Mouse (Mus musculus) stomach, embryonic 16.5 days (tissue): ENCODE data around the gene Tmprss2. TPM values are rescaled to one million over a fixed set of nuclear protein-coding genes. Genes with fewer than 3 reads are reported as not detected.

Experiments used
- ATAC-seq: fragments of 200-750 bp; cut with Nextera tagmentation; 2 replicates; pipeline ENCODE4 v1.8.0; 2017; ENCODE audit warnings: moderate number of reproducible peaks, moderate TSS enrichment; ENCODE audit not compliant: insufficient read depth, low FRiP score
- H3K27ac ChIP-seq: fragments of 300-500 bp; sonication (generic); 2 replicates; pipeline ENCODE4 v1.5.1; 2014; ENCODE audit warnings: low read length
- H3K27me3 ChIP-seq: fragments of 300-500 bp; sonication (generic); 2 replicates; pipeline ENCODE4 v1.6.1; 2014; ENCODE audit warnings: low read length, control low read depth, mixed read lengths; ENCODE audit not compliant: control insufficient read depth, insufficient read depth
- H3K36me3 ChIP-seq: fragments of 300-500 bp; sonication (generic); 2 replicates; pipeline ENCODE4 v1.6.1; 2014; ENCODE audit warnings: low read length; ENCODE audit not compliant: control insufficient read depth, insufficient read depth
- H3K4me1 ChIP-seq: fragments of 300-500 bp; sonication (generic); 2 replicates; pipeline ENCODE4 v1.6.1; 2014; ENCODE audit warnings: low read length, control low read depth, mixed read lengths; ENCODE audit not compliant: control insufficient read depth, insufficient read depth
- H3K4me2 ChIP-seq: fragments of 300-500 bp; sonication (generic); 2 replicates; pipeline ENCODE4 v1.6.1; 2014; ENCODE audit warnings: low read depth, low read length, mixed read lengths
- H3K4me3 ChIP-seq: fragments of 300-500 bp; sonication (generic); replicated peaks from 2 replicates; pipeline ENCODE4 v1.5.1; 2014; ENCODE audit warnings: mild to moderate bottlenecking, low read length
- H3K9ac ChIP-seq: fragments of 300-500 bp; sonication (generic); 2 replicates; pipeline ENCODE4 v1.6.1; 2014; ENCODE audit warnings: low read length
- H3K9me3 ChIP-seq: fragments of 300-500 bp; sonication (generic); replicated peaks from 2 replicates; pipeline ENCODE4 v1.6.1; 2016; ENCODE audit warnings: low read length, control low read depth; ENCODE audit not compliant: control insufficient read depth
- WGBS: fragments of 180-500 bp; shearing (Covaris S2); extraction: QIAGEN DNeasy Blood & Tissue Kit; methylation state at CpG from one replicate; pipeline ENCODE4 v1.1.7; 2014; 5-methylcytosine and 5-hydroxymethylcytosine counted together
- polyA plus RNA-seq: library from polyadenylated mRNA; unstranded; fragments of >200 nt; fragmentation: Nextera tagmentation; extraction: Ambion mirVana; gene quantifications from 2 replicates; pipeline ENCODE4 v1.2.1, GENCODE M21; 2015

Tmprss2 gene
- polyA plus RNA-seq, 1 experiment from 2014 or later = 47.3 TPM

- 35% methylated on average over 2 of the region's 2 CpGs for WGBS
- H3K27ac ChIP-seq = no peak overlapping the region
- H3K36me3 ChIP-seq = no peaks in the 10 kb centered on the region
- no peak overlapping the region for H3K4me3 ChIP-seq
- no peak overlapping the region for H3K9ac ChIP-seq
- no peak for ATAC-seq
- no peaks in the 10 kb centered on the region for H3K9me3 ChIP-seq
- no peaks in the 10 kb centered on the region for H3K27me3 ChIP-seq
- no peak overlapping the region for H3K4me2 ChIP-seq
- no peaks in the 10 kb centered on the region for H3K4me1 ChIP-seq
Observed at GRCm38 (mm10) chr16:97622383-97622889, 11.4 kb upstream of the Tmprss2 start.

GRCm38 (mm10) chr16:97618285-97618684, 7.3 kb upstream of the Tmprss2 start:
- Histone ChIP-seq H3K27ac (0 out of 2 replicates have a peak overlapping the region, but pooled peaks have one; percentile 40), H3K4me1 (no peaks in the 10 kb centered on the region), H3K4me3 (no peak overlapping the region), H3K9ac (no peak overlapping the region), H3K27me3 (no peaks in the 10 kb centered on the region), H3K4me2 (no peak overlapping the region), H3K36me3 (no peaks in the 10 kb centered on the region), H3K9me3 (no peaks in the 10 kb centered on the region)
- peak; percentile 53; the same call in 1 of the 2 replicates for ATAC-seq
- WGBS = 60% methylated on average over 2 of the region's 2 CpGs

- peaks cover 1% of the 10 kb centered on the region; the same call in 1 of the 2 replicates for H3K4me1 ChIP-seq
- H3K27me3 ChIP-seq = peaks cover 26% of the 10 kb centered on the region
- H3K4me3 ChIP-seq = no peak overlapping the region
- 43% methylated on average over 4 of the region's 4 CpGs for WGBS
- no peak for ATAC-seq
- no peak overlapping the region for H3K9ac ChIP-seq
- no peak overlapping the region for H3K27ac ChIP-seq
- no peaks in the 10 kb centered on the region for H3K9me3 ChIP-seq
- H3K4me2 ChIP-seq = no peak overlapping the region
- H3K36me3 ChIP-seq = no peaks in the 10 kb centered on the region
Observed at GRCm38 (mm10) chr16:97612009-97612408, 1.0 kb upstream of the Tmprss2 start.

- Histone ChIP-seq H3K4me3 (peak overlapping the region; percentile 56), H3K4me2 (peak overlapping the region; percentile 69), H3K27me3 (peaks cover 26% of the 10 kb centered on the region), H3K27ac (peak overlapping the region; percentile 69), H3K4me1 (peaks cover 6% of the 10 kb centered on the region; the same call in 1 of the 2 replicates), H3K36me3 (no peaks in the 10 kb centered on the region), H3K9me3 (no peaks in the 10 kb centered on the region), H3K9ac (peak overlapping the region; percentile 76)
- 0 out of 2 replicates have a peak, but pooled peaks have one; percentile 12 for ATAC-seq
- 4% methylated on average over 20 of the region's 20 CpGs for WGBS
Observed at GRCm38 (mm10) chr16:97610246-97610645, 749 bp downstream of the Tmprss2 start.

- Histone ChIP-seq H3K4me3 (peak overlapping the region; percentile 56), H3K9ac (peak overlapping the region; percentile 76), H3K4me2 (peak overlapping the region; percentile 69), H3K27ac (peak overlapping the region; percentile 15; the same call in 1 of the 2 replicates), H3K9me3 (no peaks in the 10 kb centered on the region), H3K36me3 (no peaks in the 10 kb centered on the region), H3K4me1 (peaks cover 6% of the 10 kb centered on the region; the same call in 1 of the 2 replicates), H3K27me3 (peaks cover 26% of the 10 kb centered on the region)
- ATAC-seq = no peak
- 74% methylated on average over 2 of the region's 2 CpGs for WGBS
Observed at GRCm38 (mm10) chr16:97609676-97610075, 1.3 kb downstream of the Tmprss2 start.

GRCm38 (mm10) chr16:97607956-97608355, 3.0 kb downstream of the Tmprss2 start:
- no peak overlapping the region for H3K9ac ChIP-seq
- H3K27ac ChIP-seq = no peak overlapping the region
- no peaks in the 10 kb centered on the region for H3K9me3 ChIP-seq
- peaks cover 6% of the 10 kb centered on the region; the same call in 1 of the 2 replicates for H3K4me1 ChIP-seq
- H3K4me3 ChIP-seq = no peak overlapping the region
- H3K27me3 ChIP-seq = peaks cover 26% of the 10 kb centered on the region
- H3K4me2 ChIP-seq = no peak overlapping the region
- no peaks in the 10 kb centered on the region for H3K36me3 ChIP-seq
- ATAC-seq = no peak
- 82% methylated on average over 1 of the region's 1 CpGs for WGBS

- peaks cover 26% of the 10 kb centered on the region for H3K27me3 ChIP-seq
- 49% methylated on average over 2 of the region's 2 CpGs for WGBS
Observed at GRCm38 (mm10) chr16:97606829-97607228, 4.2 kb downstream of the Tmprss2 start.

GRCm38 (mm10) chr16:97605957-97606721, 4.9 kb downstream of the Tmprss2 start:
- Histone ChIP-seq H3K27ac (no peak overlapping the region), H3K36me3 (no peaks in the 10 kb centered on the region), H3K27me3 (peaks cover 23% of the 10 kb centered on the region), H3K4me1 (peaks cover 9% of the 10 kb centered on the region; the same call in 1 of the 2 replicates), H3K9ac (no peak overlapping the region), H3K4me3 (no peak overlapping the region), H3K9me3 (no peaks in the 10 kb centered on the region), H3K4me2 (no peak overlapping the region)
- WGBS = 76% methylated on average over 9 of the region's 9 CpGs
- no peak for ATAC-seq

More at GRCm38 (mm10) chr16:97606829-97607228, 4.2 kb downstream of the Tmprss2 start:
- Histone ChIP-seq H3K4me2 (0 out of 2 replicates have a peak overlapping the region, but pooled peaks have one; percentile 5), H3K9ac (no peak overlapping the region), H3K9me3 (no peaks in the 10 kb centered on the region), H3K4me1 (peaks cover 9% of the 10 kb centered on the region; the same call in 1 of the 2 replicates), H3K4me3 (no peak overlapping the region), H3K36me3 (no peaks in the 10 kb centered on the region), H3K27ac (no peak overlapping the region; the same call in 1 of the 2 replicates)
- ATAC-seq = no peak; the same call in 1 of the 2 replicates

GRCm38 (mm10) chr16:97602256-97602655, 8.7 kb downstream of the Tmprss2 start:
- Histone ChIP-seq H3K4me1 (peaks cover 9% of the 10 kb centered on the region; the same call in 1 of the 2 replicates), H3K4me2 (no peak overlapping the region), H3K27me3 (no peaks in the 10 kb centered on the region), H3K4me3 (no peak overlapping the region), H3K9me3 (no peaks in the 10 kb centered on the region), H3K36me3 (no peaks in the 10 kb centered on the region), H3K27ac (no peak overlapping the region), H3K9ac (no peak overlapping the region)
- no peak for ATAC-seq
- WGBS = 55% methylated on average over 1 of the region's 1 CpGs
